ENCODE assay signal across 15 mouse cellular contexts in the genomic region with DNA sequence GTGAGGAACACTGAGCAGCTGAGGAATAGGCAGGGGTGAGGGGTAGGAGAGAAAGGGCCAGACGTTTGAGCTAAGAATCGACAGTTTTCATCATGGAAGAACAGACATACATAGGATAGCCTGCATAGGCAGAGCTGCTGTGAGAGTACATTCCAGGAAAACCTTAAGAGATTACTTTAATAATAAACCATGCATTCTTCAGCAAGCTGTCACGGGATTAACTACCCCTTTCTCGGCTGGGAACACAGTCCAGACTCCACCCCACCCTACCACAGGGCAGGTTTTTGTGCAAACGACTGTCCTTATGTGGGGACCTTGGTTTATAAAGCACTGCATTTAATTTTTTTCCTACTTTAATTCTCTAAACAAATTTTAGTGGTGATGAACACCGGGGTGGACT.
DNase-seq lines count a peak whose midpoint lies in the region; ATAC-seq and TF ChIP-seq lines count a peak whose summit lies in the region.
"Had no signal": no experiment of that assay in that cellular context is flagged by ENCODE, and none has a peak within 500 bp of the region (broad histone marks: within the 10 kb centered on the region; RNA-seq: fewer than 3 reads in every experiment).

No protein-coding gene starts in this region.

- no peak overlapping the region for H3K4me3 ChIP-seq in lung, embryonic 16.5 days (ENCODE audit: low read length)
- H3K4me3 ChIP-seq in stomach, postnatal 0 days (ENCODE audit: low read depth, low read length), result no peak overlapping the region
- H3K4me3 ChIP-seq: lung, embryonic 15.5 days had no signal

- no peaks in the 10 kb centered on the region for H3K27me3 ChIP-seq in lung, embryonic 16.5 days (ENCODE audit: control insufficient read depth, insufficient read depth, low read depth, low read length)
- H3K27me3 ChIP-seq in stomach, postnatal 0 days (ENCODE audit: control insufficient read depth, insufficient read depth, low read length), result no peaks in the 10 kb centered on the region
- H3K27me3 ChIP-seq: lung, embryonic 15.5 days had no signal

- H3K9me3 ChIP-seq in lung, embryonic 16.5 days (ENCODE audit: control insufficient read depth, low read length), result no peaks in the 10 kb centered on the region
- H3K9me3 ChIP-seq in stomach, postnatal 0 days (ENCODE audit: control insufficient read depth, low read length), result no peaks in the 10 kb centered on the region
- H3K9me3 ChIP-seq: lung, embryonic 15.5 days had no signal

- no peaks in the 10 kb centered on the region for H3K36me3 ChIP-seq in lung, embryonic 16.5 days (ENCODE audit: control insufficient read depth, insufficient read depth, low read length)
- H3K36me3 ChIP-seq in stomach, postnatal 0 days (ENCODE audit: control insufficient read depth, insufficient read depth, low read length), result no peaks in the 10 kb centered on the region
- H3K36me3 ChIP-seq: lung, embryonic 15.5 days had no signal

- TF ChIP-seq CTCF in stomach, postnatal 0 days (IDR thresholded peaks at IDR 0.05; ENCODE audit: low read depth), result no peak

- peaks cover 12% of the 10 kb centered on the region for H3K4me1 ChIP-seq in lung, embryonic 16.5 days (replicated peaks; ENCODE audit: control insufficient read depth, insufficient read depth, low read length)
- no peaks in the 10 kb centered on the region for H3K4me1 ChIP-seq in stomach, postnatal 0 days (replicated peaks; ENCODE audit: control insufficient read depth, insufficient read depth)

- peak overlapping the region; percentile 9; the same call in 1 of the 2 replicates for H3K9ac ChIP-seq in lung, embryonic 16.5 days (ENCODE audit: low read length)
- 0 out of 2 replicates have a peak overlapping the region, but pooled peaks have one; percentile 13 for H3K9ac ChIP-seq in stomach, postnatal 0 days (ENCODE audit: low read length)
- H3K9ac ChIP-seq: lung, embryonic 15.5 days had no signal

- WGBS in lung, embryonic 16.5 days, result 25% methylated on average over 6 of the region's 6 CpGs
- WGBS in stomach, postnatal 0 days, result 10% methylated on average over 6 of the region's 6 CpGs

- no peak for TF ChIP-seq EP300 in stomach, postnatal 0 days (optimal IDR thresholded peaks at IDR 0.05)

- H3K27ac ChIP-seq in lung, embryonic 16.5 days (ENCODE audit: low read length), result no peak overlapping the region
- H3K27ac ChIP-seq in stomach, postnatal 0 days (replicated peaks), result no peak overlapping the region
- H3K27ac ChIP-seq: lung, embryonic 15.5 days had no signal

- peak overlapping the region; percentile 18; the same call in 1 of the 2 replicates for H3K4me2 ChIP-seq in lung, embryonic 16.5 days (ENCODE audit: low read depth, low read length)
- peak overlapping the region; percentile 31; the same call in 1 of the 2 replicates for H3K4me2 ChIP-seq in stomach, postnatal 0 days (replicated peaks; ENCODE audit: low read depth)
- H3K4me2 ChIP-seq: lung, embryonic 15.5 days had no signal

- no peak for ATAC-seq in lung, embryonic 16.5 days (ENCODE audit: low read depth)
- no peak for ATAC-seq in stomach, postnatal 0 days (ENCODE audit: low FRiP score, low TSS enrichment)
- ATAC-seq: hindbrain, embryonic 16.5 days had no signal

- DNase-seq in heart, adult 11 months, result peak; percentile 91
- DNase-seq in heart, postnatal 25 days (ENCODE audit: low spot score), result no peak
- no peak for DNase-seq in lung, postnatal 14 days
- peak; percentile 33 to 49 for DNase-seq in kidney, postnatal 25 days
- no peak for DNase-seq in stomach, postnatal 0 days (ENCODE audit: low spot score)
- no peak for DNase-seq in c-Kit-positive CD71-positive TER-119-positive erythroid progenitor cells, embryonic 14.5 days (ENCODE audit: low spot score)
- no peak for DNase-seq in right cerebral cortex, adult 18-20 months
- DNase-seq: adrenal gland, adult 8-10 months; gastrocnemius, postnatal 36 days; left cerebral cortex, postnatal 4 days; spleen, adult 18-20 months; thymus, adult 2 months had no signal

- intact Hi-C loops in heart, postnatal 25 days (cut with DNase I), result no loop called here

Comparison
In these comparisons a context has a peak if more than half of its experiments do, and no peak if none do; other contexts are left out.
1. DNase-seq: peak in heart, adult 11 months (single experiment) and kidney, postnatal 25 days (2 of 2); none in heart, postnatal 25 days (single experiment), lung, postnatal 14 days (single experiment), stomach, postnatal 0 days (single experiment), c-Kit-positive CD71-positive TER-119-positive erythroid progenitor cells, embryonic 14.5 days (single experiment) and right cerebral cortex, adult 18-20 months (single experiment).